Mouse (Mus musculus) ovary, postnatal 10 days (tissue): ENCODE measurements around the gene Olfr1217.
"Not testable (repeated sequence)": the region's sequence is repeated elsewhere in the genome, so short reads cannot be mapped to it uniquely, and the experiment has no call there.

Source experiments
- DNase-seq: peaks from one replicate; pipeline ENCODE4 v3.0.0; 2022; ENCODE audit warnings: low spot score

The Olfr1217 gene

DNA sequence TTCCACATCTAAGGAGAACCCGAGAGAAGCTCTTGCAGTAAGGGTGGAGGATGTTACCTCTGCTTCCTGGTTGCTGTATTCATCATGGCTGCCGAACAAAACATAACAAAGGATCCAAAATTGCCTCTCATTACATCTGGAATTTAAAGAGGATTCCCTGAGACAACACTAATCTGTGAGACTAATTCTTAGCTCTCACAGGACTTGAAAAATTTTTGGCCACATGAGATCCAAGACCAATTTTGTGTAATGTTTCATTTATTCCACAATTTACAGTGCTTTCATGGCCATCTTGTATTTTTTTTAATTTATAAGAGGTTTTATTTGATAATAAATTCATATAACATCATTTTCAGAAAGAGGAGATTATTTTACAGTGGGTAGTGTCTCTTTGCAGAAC is at the start of gene Olfr1217:
Gene Olfr1217, minus strand, starts transcription at position 101 of the 400 bp plus-strand sequence.
- DNase-seq: no peak

DNA sequence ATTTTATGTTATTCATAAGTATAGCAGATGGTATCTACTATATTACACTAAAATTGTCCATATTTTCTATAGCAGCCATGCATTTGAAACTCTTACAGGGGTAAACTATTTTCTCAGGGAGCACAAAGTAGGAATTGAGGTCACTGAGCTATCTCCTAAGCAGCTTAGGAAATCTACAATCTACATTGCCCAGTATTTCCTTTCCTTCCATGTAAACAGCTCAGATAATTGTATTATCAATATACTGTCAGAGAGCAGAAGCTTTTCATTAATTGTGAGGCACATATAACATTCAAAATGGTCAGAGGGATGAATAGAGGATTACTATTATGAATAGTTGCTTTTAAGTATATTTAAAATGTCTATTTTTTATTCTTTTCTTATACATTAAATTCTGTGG is 49.6 kb upstream of the Olfr1217 start:
- DNase-seq: no peak

- DNase-seq: no peak
These were observed 29.2 kb upstream of the Olfr1217 start, which contains the start of gene Olfr1218 for GRCm38 (mm10) chr2:89061087-89061486. TSS of gene Olfr1218 (minus strand) at chr2:89061187.

- not testable (repeated sequence) for DNase-seq
These were observed 10.4 kb downstream of the Olfr1217 start for GRCm38 (mm10) chr2:89021436-89021835.

DNA sequence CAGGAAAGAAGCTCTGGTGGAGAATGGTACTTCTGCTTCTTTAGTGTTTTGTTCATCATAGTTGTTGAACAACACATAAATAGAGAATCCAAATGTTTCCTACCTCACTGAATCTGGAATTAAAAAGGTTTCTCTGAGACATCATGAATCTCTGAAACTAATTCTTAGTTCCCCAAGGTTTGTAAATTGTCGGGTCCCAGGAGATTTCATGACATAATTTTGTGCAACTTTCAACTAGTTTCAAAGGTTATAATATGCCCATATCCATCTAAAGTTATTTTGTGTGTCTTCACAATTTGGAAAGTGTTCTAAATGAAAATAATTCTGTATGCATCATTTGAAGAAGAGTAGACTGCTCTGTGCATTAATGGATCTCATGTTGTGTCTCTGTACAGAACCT is 13.6 kb downstream of the Olfr1217 start, which contains the start of gene Olfr1216:
Gene Olfr1216, minus strand, starts transcription at position 101 of the 400 bp plus-strand sequence.
- DNase-seq: no peak

DNA sequence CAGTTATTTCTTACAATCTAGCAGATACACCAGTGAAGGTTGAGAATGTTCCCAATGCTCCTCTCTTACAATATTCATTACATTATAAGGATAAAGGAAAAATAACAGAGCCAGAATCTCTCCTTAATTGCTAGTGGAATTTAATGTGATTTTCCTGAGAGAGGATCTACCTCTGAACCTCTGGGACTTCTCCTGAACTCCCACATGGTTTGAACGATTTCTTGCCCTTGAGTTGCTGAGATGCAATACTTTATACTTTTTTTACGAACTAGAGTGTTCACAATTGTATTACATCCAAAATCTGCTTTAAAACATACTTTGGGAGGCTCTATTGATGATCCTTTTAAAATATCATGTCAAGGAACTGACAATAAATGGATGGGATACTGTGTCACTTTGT is 25.0 kb downstream of the Olfr1217 start, which contains the start of gene Olfr1215:
Gene Olfr1215, minus strand, starts transcription at position 101 of the 400 bp plus-strand sequence.
- DNase-seq: no peak

DNA sequence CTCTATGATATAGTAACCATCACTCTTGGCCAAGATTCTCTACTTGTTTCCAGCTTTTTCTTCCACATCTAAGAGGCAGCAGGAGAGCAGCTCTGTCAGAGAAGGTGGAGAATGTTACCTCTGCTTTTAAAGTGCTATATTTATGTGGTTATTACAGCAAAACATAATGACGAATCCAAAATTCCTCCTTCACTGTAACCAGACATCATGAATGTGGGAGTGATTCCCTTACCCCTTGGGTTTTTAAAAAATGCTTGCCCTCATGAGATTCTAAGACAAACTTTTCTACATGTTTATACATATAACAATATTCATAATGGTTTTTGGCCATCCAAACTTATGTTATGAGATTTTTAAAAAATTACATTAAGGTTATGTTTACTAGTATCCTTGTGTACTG is 39.3 kb downstream of the Olfr1217 start, which contains the start of gene Olfr1214:
Gene Olfr1214, minus strand, starts transcription at position 101 of the 400 bp plus-strand sequence.
- no peak for DNase-seq

DNA sequence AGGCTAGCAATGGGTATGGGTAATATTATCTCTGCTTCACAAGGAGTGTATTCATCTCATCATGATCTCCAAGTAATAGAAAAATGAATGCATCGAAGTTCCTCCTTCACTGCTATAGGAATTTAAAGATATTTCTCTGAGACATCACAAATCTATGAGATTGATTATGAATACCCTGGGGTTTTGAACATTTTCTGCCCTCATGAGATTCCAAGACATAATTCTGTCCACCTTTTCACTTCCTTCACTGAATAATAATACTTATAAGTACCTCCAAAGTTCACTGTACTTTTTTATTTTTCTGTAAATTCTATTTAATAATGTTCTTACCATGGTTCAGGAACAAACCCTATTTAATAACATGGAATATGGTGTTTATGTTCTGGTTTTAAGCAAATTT is 51.7 kb downstream of the Olfr1217 start, which contains the start of gene Gm13762:
Gene Gm13762, minus strand, starts transcription at position 101 of the 400 bp plus-strand sequence.
- no peak for DNase-seq
